Mouse (Mus musculus) kidney, embryonic 15.5 days (tissue): Measurements from ENCODE around the gene Cog8. TPM values are rescaled to one million over a fixed set of nuclear protein-coding genes. Genes with fewer than 3 reads are reported as not detected.
"Not testable (repeated sequence)": the region's sequence is repeated elsewhere in the genome, so short reads cannot be mapped to it uniquely, and the experiment has no call there.

Experiments used
- ATAC-seq: fragments of 200-750 bp; cut with Nextera tagmentation; replicated peaks from 2 replicates; pipeline ENCODE4 v1.8.0; 2017; ENCODE audit warnings: moderate TSS enrichment; ENCODE audit not compliant: low FRiP score
- H3K27ac ChIP-seq: fragments of 300-500 bp; sonication (generic); 2 replicates; pipeline ENCODE4 v1.5.1; 2015; ENCODE audit warnings: mild to moderate bottlenecking, inconsistent platforms
- H3K27me3 ChIP-seq: fragments of 300-500 bp; sonication (generic); 2 replicates; pipeline ENCODE4 v1.6.1; 2015; ENCODE audit warnings: inconsistent platforms
- H3K36me3 ChIP-seq: fragments of 300-500 bp; sonication (generic); 2 replicates; pipeline ENCODE4 v1.6.1; 2015; ENCODE audit warnings: inconsistent platforms
- H3K4me1 ChIP-seq: fragments of 300-500 bp; sonication (generic); 2 replicates; pipeline ENCODE4 v1.6.1; 2015; ENCODE audit warnings: inconsistent platforms
- H3K4me2 ChIP-seq: fragments of 300-500 bp; sonication (generic); 2 replicates; pipeline ENCODE4 v1.6.1; 2015; ENCODE audit warnings: moderate library complexity, mild to moderate bottlenecking, inconsistent platforms
- H3K4me3 ChIP-seq: fragments of 300-500 bp; sonication (generic); replicated peaks from 2 replicates; pipeline ENCODE4 v1.5.1; 2015; ENCODE audit warnings: mild to moderate bottlenecking, inconsistent platforms
- H3K9ac ChIP-seq: fragments of 300-500 bp; sonication (generic); 2 replicates; pipeline ENCODE4 v1.6.1; 2015; ENCODE audit warnings: mild to moderate bottlenecking, inconsistent platforms
- H3K9me3 ChIP-seq: fragments of 300-500 bp; sonication (generic); replicated peaks from 2 replicates; pipeline ENCODE4 v1.6.1; 2016; ENCODE audit warnings: inconsistent platforms
- WGBS: fragments of 180-500 bp; shearing (Covaris S2); methylation state at CpG from one replicate; pipeline ENCODE4 v1.1.7; 2015; ENCODE audit warnings: mixed read lengths; 5-methylcytosine and 5-hydroxymethylcytosine counted together
- microRNA-seq: library from miRNA; unstranded; fragments of <30 nt; microRNA quantifications from one replicate; pipeline ENCODE4, GENCODE M21; 2016
- polyA plus RNA-seq: library from polyadenylated mRNA; unstranded; fragments of >200 nt; fragmentation: Nextera tagmentation; extraction: Ambion mirVana; gene quantifications from 2 replicates; pipeline ENCODE4 v1.2.1, GENCODE M21; 2015

Cog8 gene
- polyA plus RNA-seq, 1 experiment from 2014 or later, result 40.1 TPM

DNA sequence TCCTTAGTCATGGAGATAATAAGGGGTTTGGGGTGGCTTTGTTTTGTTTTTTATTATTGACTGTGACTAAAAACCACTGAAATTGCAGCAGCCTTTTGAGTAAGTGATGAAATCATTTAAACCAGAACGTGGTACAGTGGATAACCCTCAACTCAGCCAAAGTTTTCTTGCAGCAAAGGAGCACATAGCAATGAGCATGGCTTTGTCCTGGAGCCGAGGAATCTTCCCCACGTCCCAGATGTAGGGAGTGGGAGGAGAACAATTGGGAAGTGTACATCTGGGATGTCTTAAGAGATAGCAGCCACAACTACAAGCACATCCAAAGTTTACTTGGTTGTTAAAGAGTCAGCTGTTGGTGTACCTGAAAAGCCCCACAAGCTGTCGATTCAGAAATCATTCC, 59.1 kb downstream of the Cog8 start:
- Histone ChIP-seq H3K9ac (no peak overlapping the region), H3K9me3 (no peaks in the 10 kb centered on the region), H3K4me2 (no peak overlapping the region), H3K36me3 (peaks cover 42% of the 10 kb centered on the region), H3K27ac (no peak overlapping the region), H3K4me3 (no peak overlapping the region), H3K4me1 (no peaks in the 10 kb centered on the region), H3K27me3 (no peaks in the 10 kb centered on the region)
- 84% methylated on average over 4 of the region's 4 CpGs for WGBS
- no peak for ATAC-seq

DNA sequence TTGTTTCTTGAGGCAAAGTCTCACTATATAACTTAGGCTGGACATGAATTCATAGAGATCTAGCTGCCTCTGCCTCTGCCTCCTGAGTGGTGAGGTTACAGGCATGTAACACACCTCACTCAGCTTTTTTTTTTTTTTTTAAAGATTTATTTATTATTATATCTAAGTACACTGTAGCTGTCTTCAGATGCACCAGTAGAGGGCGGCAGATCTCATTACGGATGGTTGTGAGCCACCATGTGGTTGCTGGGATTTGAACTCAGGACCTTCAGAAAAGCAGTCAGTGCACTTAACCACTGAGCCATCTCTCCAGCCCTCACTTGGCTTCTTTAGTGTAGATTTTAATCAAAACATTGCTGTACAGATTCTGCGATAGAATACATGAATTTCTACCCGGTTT, 60.1 kb downstream of the Cog8 start:
- ATAC-seq, H3K9ac ChIP-seq, H3K27me3 ChIP-seq, H3K4me3 ChIP-seq, H3K4me2 ChIP-seq, H3K27ac ChIP-seq, H3K9me3 ChIP-seq, H3K4me1 ChIP-seq: not testable (repeated sequence)
- 89% methylated on average over 4 of the region's 4 CpGs for WGBS
- H3K36me3 ChIP-seq, result peaks cover 52% of the 10 kb centered on the region

Small RNAs within 50 kb of the gene (microRNA-seq; reads per million reads assigned to microRNA genes)
- 0.74 reads per million for gene Mir7075

Other genes starting within 250 kb of the Cog8 start
- 1.2 and 1.5 TPM in 2 replicates for gene Has3, start 186.4 kb downstream of the Cog8 start, polyA plus RNA-seq
- 85.8 and 86.4 TPM in 2 replicates for gene Utp4, start 163.1 kb downstream of the Cog8 start, polyA plus RNA-seq
- gene Sntb2, start 120.9 kb downstream of the Cog8 start, polyA plus RNA-seq, result 15.6 and 16.4 TPM in 2 replicates
- 65.9 and 70.0 TPM in 2 replicates for gene Vps4a, start 25.5 kb downstream of the Cog8 start, polyA plus RNA-seq
- gene Pdf, start 8.1 kb downstream of the Cog8 start, polyA plus RNA-seq, result 57.8 and 60.5 TPM in 2 replicates
- gene Nip7, start 188 bp upstream of the Cog8 start, polyA plus RNA-seq, result 92.7 and 97.7 TPM in 2 replicates
- gene Tmed6, start 9.0 kb upstream of the Cog8 start, polyA plus RNA-seq, result 23.2 and 23.8 TPM in 2 replicates
- gene Terf2, start 39.9 kb upstream of the Cog8 start, polyA plus RNA-seq, result 17.5 and 18.2 TPM in 2 replicates
- gene Cyb5b, start 94.0 kb upstream of the Cog8 start, polyA plus RNA-seq, result 131 and 133 TPM in 2 replicates
- gene Nfat5, start 236.8 kb upstream of the Cog8 start, polyA plus RNA-seq, result 27.2 and 29.3 TPM in 2 replicates